Mouse (Mus musculus) mesoderm, embryonic 11.5 days (tissue): Measurements from ENCODE around the gene Olfr1491.

Experiments
- DNase-seq: peaks from one replicate; pipeline ENCODE4 v3.0.0-alpha.2; 2012; ENCODE audit warnings: low read depth, low spot score

Olfr1491 gene

DNA sequence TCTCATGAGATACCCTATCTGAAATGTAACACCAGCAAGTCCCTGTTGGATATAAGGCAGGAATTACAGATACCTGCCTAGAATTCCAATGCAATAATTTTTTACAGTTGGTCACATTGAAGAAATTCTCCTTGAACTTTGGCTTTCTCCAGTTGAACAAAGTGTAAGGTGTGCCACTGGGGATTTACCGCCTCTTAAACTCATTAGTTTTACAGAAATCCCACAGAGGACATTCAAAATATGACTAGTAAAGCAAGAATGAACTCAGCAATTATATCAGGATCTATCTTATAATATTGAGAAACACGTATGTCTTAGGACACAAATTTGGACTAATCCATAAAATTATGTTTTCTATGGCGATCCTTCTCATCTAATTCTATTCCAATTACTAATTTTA is at the start of gene Olfr1491:
Gene Olfr1491 (plus strand): TSS at position 301 of the 400 bp plus-strand sequence.
- DNase-seq: no peak

GRCm38 (mm10) chr19:13650791-13651190 is 46.3 kb upstream of the Olfr1491 start, which contains the start of gene Olfr1490:
Gene Olfr1490 (plus strand): TSS chr19:13651091.
- DNase-seq: no peak

- DNase-seq: no peak
Measured at GRCm38 (mm10) chr19:13722978-13723377, 25.9 kb downstream of the Olfr1491 start, which contains the start of gene Olfr1493-ps1. Gene Olfr1493-ps1 (plus strand): TSS chr19:13723278.

DNA sequence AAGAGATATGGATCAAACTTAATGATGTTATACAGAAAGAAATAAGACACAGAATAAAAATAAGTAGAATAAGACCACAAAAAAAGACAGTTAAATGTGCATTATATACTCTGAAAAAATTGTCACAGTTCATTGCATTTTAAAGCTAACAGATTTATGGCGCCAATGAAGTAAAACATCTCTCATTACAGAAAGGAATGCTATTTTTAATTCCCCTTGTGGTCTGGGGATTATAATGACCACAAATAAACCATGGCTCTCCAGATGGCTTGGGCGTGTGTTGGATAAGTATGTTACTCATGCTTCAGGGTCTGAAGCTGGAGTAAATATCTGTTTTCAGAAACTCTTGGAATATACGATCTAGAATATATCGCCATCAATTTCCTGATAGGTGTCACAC is 42.4 kb downstream of the Olfr1491 start, which contains the start of gene Olfr1494:
Gene Olfr1494 (plus strand): TSS at position 301 of the 400 bp plus-strand sequence.
- DNase-seq: no peak

GRCm38 (mm10) chr19:13749366-13749765 is 52.3 kb downstream of the Olfr1491 start:
- no peak for DNase-seq
